Mouse (Mus musculus) stomach, embryonic 16.5 days (tissue): ENCODE data around the gene Zp1. TPM values are rescaled to one million over a fixed set of nuclear protein-coding genes. Genes with fewer than 3 reads are reported as not detected.

ENCODE experiments used
- polyA plus RNA-seq: library from polyadenylated mRNA; unstranded; fragments of >200 nt; fragmentation: Nextera tagmentation; extraction: Ambion mirVana; gene quantifications from 2 replicates; pipeline ENCODE4 v1.2.1, GENCODE M21; 2015

Gene Zp1
- polyA plus RNA-seq, 1 experiment from 2014 or later: not detected

Other genes with a start within 250 kb of the Zp1 start
- gene Pga5, start 242.6 kb downstream of the Zp1 start, polyA plus RNA-seq: 139 and 218 TPM in 2 replicates
- 48.7 and 60.3 TPM in 2 replicates for gene Vps37c, start 231.9 kb downstream of the Zp1 start, polyA plus RNA-seq
- 3.3 and 3.8 TPM in 2 replicates for gene Cd5, start 181.6 kb downstream of the Zp1 start, polyA plus RNA-seq
- 0.50 and 0.58 TPM in 2 replicates for gene Cd6, start 90.6 kb downstream of the Zp1 start, polyA plus RNA-seq
- gene Slc15a3, start 80.9 kb downstream of the Zp1 start, polyA plus RNA-seq: 0.52 and 0.70 TPM in 2 replicates
- 66.3 and 70.6 TPM in 2 replicates for gene Tmem132a, start 50.7 kb downstream of the Zp1 start, polyA plus RNA-seq
- gene Tmem109, start 38.6 kb downstream of the Zp1 start, polyA plus RNA-seq: 147 and 169 TPM in 2 replicates
- 36.8 and 40.6 TPM in 2 replicates for gene Prpf19, start 25.4 kb downstream of the Zp1 start, polyA plus RNA-seq
- not detected in 2 replicates for gene Ptgdr2, start 16.5 kb upstream of the Zp1 start, polyA plus RNA-seq
- gene Ccdc86, start 28.6 kb upstream of the Zp1 start, polyA plus RNA-seq: 23.8 and 27.5 TPM in 2 replicates
- gene Ms4a10, start 54.0 kb upstream of the Zp1 start, polyA plus RNA-seq: 8.0 and 11.3 TPM in 2 replicates
- not detected in 2 replicates for gene Ms4a15, start 72.6 kb upstream of the Zp1 start, polyA plus RNA-seq
- 3.7 and 4.2 TPM in 2 replicates for gene Ms4a18, start 97.4 kb upstream of the Zp1 start, polyA plus RNA-seq
- 6.0 and 7.8 TPM in 2 replicates for gene Ms4a8a, start 160.5 kb upstream of the Zp1 start, polyA plus RNA-seq
- not detected in 2 replicates for gene 1700017D01Rik, start 210.2 kb upstream of the Zp1 start, polyA plus RNA-seq
- gene 1700025F22Rik, start 244.7 kb upstream of the Zp1 start, polyA plus RNA-seq: not detected in 2 replicates